Mouse (Mus musculus) layer of hippocampus, adult 18-20 months (tissue): ENCODE measurements around the gene Tctn1. TPM values are rescaled to one million over a fixed set of nuclear protein-coding genes. Genes with fewer than 3 reads are reported as not detected.
"Not testable (repeated sequence)": the region's sequence is repeated elsewhere in the genome, so short reads cannot be mapped to it uniquely, and the experiment has no call there.

Source experiments
- DNase-seq, 2 experiments: peaks; one replicate each; pipeline ENCODE4 v3.0.0; 2022; ENCODE audit warnings: low spot score in 2 of 2
- total RNA-seq, 2 experiments: library from RNA; stranded (reverse); gene quantifications; 2 replicates each; pipeline ENCODE4 v1.2.3; 2021

Gene Tctn1
- total RNA-seq, 2 experiments from 2014 or later, result 10.9 to 12.0 TPM

DNA sequence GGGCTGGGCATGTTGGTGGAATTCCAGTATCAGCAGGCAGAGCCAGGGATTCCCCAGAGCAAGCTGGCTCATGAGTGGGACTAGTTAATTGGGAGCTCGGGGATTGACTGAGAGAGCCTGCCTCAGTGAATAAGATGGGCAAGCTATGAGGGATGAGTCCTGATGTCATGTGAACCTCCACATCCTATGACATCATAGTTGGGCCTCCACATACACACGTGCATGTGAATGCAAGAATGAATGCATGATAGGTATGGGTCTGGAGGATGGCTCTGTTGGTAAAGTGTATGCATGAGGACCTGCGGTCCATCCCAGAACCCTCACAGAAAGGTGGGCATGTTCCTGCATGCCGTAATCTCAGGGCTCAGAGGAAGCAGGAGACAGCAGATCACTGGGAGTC lies 43.2 kb downstream of the Tctn1 start:
- DNase-seq, result no peak

DNA sequence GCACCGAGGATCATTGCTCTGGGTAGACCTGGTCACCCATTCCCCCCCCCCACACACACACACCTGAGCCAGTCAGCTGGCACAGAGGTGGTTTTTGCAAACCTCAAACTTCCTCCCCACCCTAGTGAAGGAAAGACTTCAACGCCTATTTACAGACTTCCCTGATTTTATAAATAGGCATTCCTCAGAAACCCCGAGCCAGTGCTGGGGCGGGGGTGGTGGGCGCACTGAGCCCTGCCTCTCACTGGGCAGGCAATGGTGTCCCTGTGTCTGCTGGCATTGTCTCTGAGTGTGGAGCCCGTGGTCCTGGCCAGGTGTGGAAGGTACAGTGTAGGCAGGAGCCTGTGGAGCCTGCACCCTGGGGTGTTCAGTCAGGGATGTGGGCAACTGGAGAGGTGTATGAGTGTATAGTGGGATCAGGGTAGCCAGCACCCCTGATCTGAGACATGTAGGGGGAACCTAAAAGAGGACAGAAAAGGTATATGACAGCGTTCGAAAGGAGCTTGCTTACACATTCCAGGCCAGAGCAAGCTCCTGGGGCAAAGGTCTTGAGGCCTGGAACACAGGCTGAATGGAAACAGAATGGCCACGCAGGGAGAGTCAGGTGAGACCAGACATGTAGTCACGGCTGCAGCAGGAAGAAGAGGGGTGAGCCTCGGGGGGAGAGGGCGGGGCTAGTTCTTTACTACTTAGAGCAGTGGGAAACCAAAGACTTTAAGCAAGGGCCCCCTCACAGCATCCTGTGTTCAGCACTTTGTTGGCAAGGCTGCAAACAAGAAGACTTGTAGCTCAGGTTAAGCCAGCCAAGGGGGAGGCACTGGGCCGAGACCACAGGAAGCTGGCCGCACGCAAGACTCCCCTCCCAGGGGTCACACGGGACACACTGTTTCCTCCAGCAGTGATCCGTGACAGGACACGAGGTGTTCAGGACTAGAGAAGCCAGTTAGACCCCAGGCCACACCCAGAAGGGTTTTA lies 44.3 kb downstream of the Tctn1 start:
- no peak for DNase-seq

DNA sequence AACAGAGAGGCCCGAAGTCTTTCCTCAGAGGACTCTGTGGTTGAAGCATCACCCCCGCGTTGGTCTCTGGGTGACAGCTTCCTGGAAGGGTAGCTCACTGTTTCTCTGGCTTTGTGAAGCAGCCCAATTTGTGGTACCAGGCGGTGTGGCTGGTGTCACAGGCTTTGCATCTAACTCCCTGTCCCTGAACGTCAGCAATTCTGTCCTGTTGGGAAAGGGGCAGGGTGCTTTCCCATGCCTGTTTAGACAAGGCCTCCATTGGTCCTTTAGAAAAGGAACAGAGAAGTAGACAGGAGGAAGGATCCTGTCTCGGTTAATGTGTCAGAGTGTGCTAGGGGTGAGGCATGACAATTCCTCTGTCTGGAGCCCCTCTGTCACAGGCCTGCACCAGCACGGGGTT lies 45.3 kb downstream of the Tctn1 start:
- no peak for DNase-seq

DNA sequence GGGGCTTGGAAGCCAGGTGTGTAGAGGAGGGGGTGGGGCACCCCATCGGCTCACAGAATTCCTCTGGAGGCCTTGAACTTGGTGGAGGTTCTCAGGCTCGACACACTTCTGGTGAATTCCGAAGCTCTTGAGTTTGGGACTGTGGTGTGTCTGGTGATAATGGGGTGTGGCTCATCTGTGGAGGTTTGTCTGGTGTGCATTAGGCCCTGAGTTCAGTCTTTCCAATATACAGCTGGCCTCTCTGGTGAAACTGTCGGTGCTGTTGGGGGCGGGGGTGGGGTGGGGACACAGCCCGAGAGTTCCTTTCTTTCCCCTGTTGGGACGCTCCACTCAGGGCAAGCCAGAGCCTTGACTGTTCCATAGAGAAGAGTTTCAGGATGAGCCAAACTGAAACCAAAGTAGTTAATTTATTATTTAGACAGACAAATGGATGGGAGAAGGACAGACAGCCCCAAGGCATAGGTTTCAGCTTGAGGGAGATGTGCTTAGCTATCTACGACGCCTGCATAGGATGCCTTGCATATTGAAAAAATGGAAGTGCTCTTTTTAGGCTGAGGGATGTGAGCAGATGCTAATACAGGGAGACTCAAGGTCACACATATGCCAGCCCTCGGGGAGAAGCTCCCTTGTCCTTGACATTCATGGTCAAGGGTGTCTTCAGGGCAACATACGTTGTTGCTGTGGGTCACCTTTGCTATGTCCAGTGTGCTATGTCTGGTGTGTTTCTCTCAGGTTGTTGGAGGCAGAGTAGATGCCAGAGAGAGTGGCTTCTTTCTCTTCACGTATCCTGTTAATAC lies 46.0 kb downstream of the Tctn1 start:
- no peak for DNase-seq

DNA sequence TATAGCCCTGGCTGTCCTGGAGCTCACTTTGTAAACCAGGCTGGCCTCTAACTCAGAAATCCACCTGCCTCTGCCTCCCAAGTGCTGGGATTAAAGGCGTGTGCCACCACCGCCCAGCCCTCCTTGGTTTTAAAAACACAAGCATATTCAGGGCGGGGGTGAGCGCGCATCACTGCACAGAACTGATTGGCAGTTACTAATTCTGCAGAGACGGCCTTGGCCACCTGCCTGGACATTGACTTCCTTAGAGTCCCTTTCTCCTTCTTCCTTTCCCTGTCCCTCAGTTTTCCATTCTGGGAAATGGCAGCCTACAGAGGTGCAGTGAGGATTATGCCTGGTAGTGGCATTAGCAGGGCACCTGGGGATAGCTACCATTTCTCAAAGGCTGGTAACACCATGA lies 46.6 kb downstream of the Tctn1 start:
- no peak for DNase-seq

DNA sequence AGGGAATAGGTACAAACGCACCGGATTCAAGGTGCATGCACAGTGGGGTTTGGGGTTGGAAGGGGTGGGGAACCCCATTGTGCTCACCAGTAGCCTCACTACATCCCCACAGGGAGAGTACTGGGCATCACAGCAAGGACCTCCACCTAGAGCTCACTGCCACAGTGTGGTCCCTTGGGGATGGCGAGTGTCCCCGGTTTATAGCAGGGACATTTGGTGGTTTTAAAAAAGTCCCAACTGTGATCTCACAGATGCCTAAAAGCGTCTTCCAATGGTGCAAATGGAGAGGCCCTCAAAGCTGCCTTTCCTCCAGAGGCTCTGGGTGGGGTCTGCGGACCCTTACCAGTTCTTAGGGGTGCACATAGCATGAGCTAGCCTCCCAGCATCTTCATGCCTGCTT lies 50.4 kb downstream of the Tctn1 start:
- no peak for DNase-seq

DNA sequence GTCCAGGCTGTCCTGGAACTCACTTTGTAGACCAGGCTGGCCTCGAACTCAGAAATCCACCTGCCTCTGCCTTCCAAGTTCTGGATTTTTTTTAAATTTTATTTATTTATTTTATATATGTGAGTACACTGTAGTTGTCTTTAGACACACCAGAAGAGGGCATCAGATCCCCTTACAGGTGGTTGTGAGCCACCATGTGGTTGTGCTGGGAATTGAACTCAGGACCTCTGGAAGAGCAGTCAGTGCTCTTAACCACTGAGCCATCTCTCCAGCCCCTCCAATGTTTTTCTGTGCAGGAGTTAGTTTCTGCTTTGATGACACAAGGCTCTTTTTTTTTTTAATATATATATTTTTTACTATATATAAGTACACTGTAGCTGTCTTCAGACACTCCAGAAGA lies 51.4 kb downstream of the Tctn1 start:
- DNase-seq, result not testable (repeated sequence)

DNA sequence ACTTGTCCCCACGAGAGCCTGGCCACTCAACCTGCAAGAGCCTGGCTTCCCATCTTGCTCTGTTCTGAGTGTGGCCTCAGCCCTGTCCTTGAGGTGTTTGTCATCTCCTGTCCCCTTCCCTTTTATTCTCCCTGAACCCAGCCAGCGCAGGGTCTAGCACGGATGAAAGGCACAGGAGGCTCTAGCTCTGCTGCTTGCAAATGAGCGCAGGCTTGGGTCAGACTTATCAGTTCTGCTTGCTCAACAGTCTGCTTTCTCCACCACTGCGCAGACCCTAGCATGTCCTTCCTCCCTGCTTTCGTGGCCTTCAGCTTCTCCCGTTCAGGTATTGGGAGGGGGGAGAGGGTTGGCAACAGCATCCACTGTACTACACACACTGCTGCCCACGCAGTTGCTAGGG lies 52.1 kb downstream of the Tctn1 start:
- no peak for DNase-seq

DNA sequence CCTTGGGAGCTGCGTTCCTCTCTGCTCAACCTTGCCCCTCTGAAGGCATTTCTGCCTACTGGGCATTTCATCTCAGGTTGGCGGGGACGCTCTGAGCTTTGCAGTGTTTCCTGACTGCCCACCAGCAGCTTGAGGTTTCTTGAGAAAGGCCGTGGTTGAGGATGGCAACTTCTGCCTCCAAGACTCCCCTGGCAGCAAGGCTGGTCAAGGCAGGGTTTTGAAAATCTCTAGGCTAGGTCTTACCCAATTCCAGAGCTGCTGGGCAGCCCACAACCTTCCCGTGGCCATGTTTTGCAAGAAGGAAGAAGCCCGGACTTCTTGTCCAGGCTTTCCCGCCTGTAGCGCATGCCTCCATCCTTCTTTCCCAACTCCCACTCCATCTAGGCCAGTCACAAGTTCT lies 53.4 kb downstream of the Tctn1 start:
- DNase-seq, result no peak

DNA sequence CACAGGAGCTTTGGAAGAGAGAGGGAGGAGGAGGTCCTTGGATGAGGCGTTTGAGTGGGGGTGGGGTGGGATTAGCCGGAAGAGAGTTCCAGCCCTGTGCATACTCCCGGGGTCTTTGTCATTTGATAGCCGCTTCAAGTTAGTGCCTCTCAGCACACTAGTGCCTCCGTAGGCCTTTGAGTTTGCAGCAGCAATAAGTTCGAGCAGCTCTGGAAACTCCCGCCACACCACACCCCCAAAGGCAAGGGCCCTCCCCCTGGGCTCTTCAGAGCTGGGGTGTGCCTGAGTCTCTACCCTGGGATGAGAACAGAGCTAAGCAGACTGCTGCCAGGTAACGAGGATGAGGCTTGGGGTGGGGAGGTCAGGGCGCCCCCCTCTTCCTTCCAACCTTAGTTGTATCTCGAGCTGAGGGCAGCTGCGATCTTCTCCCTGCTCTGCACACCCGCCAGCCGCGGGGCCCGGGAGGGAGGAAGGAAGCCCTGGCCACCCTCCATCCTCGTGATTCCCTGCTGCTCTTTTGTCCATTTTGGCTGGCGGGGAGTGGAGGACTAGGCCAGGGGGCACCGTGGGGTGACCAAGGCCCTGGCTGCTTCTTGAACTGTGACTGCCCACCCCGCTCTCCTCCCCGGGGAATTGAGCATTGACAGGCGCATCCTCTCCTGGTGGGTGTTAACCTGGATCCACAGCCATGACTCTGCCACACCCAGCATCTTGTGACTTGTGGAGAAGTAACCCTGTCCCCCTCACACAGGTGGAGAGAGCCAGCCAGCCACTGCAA lies 54.5 kb downstream of the Tctn1 start:
- no peak for DNase-seq

DNA sequence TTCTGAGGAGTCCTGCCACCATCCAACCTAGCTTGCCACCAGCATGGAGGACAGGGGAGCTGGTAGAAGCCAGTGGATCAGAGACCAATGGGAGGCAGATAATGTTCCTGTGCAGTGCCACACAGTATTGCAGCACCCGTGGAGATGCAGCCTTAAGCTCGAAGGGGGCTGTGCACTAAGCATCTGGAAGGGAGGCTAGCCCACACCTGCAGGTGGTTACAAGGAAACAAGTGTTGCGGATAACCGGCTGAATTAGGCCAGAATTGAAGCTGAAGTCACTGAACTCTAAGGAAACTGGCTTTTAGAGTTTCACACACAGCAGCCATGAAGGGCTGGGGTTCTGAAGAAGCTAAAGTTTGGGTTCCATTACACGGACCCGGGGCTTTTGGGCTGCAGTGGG lies 55.4 kb downstream of the Tctn1 start:
- DNase-seq, result no peak

DNA sequence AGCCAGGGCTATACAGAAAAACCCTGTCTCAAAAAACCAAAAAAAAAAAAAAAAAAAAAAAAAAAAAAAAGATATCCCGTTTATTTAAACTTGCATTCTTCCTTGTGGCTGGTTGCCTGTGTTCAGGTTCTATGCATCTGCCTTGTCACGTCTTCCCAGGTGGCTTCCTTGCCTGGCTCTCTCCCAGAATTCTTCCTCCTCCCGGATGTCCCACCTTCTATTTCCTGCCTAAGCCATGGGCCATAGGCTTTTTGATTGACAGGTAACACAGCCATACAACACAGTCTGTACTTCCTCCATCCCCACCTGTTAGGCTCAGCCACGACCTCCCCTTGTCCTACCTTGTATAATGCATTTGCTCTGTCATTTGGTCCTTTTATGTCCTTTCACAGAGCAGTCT lies 57.8 kb downstream of the Tctn1 start, which contains the start of gene Hvcn1:
Gene Hvcn1 (plus strand): TSS at position 330 of the 400 bp plus-strand sequence.
- no peak for DNase-seq

DNA sequence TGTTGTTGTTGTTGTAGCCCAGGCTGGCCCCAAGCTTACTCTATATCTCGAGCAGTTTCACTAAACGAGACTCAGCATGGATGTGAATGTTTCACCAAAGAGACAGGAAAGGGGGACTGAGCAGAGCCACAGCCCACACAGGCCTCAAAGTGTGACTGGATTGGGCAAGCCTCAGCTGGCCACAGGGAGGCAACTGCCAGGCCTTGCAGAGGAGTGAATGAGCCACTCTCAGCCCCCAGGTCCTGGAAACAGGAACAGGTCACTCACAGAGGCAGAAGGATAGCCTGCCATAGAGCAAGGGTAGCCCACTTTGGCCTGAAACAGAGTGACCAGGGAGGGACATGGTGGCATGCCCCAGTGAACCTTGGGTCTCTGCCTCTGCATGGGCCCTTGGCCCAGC lies 60.1 kb downstream of the Tctn1 start:
- DNase-seq, result no peak

DNA sequence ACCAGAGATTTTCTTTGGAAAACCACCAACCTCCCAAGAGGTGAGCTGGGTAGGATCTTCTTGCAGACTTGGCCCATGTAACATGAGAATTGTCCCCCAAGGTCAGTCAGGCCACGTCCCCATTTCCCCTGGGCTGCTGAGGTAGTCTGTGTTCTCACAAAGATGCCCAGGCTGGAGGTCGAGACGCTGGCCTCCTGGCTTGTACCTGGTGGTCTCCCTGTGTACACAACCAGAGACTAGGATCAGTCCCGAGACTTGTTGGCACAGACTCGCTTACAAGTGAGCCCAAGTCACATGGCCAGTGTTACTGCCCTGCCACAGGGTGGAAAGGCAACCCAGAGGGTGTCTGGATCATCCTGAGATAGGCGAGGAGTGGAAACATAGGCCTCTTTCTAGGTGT lies 62.4 kb downstream of the Tctn1 start:
- DNase-seq, result no peak

DNA sequence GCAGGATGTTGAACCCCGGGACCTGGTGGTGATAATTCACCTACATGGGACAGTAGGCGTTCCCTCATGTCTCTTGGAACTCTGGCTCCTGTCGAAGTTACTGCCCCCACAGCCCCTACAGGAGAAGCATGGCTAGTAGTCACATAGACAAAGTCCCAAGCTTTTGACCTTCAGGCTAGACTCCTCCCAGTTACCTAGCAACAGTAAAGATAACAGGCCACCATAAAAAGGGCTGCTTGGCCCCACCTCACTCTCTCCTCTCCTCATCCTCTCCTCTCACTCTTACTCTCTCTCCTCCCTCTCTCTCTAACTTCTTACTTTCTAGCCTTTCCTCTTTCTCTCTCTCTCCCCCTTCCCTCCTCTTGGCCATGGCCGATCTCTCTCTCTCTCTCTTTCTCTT lies 63.4 kb downstream of the Tctn1 start:
- no peak for DNase-seq

DNA sequence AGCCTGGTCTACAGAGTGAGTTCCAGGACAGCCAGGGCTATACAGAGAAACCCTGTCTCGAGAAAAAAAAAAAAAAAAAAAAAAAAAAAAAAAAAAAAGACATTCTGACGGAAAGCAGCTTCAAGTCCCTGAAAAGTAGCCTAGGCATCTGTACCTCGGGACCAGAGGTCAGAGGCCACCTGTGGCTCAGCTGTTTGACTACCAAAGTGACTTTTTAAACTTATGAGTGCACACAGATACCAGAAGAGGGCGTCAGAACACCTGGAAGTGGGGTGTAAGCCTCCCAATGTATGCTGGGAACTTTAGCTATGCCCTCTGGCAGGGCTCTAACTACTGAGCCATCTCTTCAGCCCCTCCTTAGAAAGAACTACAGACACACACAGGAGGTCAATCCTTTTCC lies 71.9 kb downstream of the Tctn1 start:
- no peak for DNase-seq

DNA sequence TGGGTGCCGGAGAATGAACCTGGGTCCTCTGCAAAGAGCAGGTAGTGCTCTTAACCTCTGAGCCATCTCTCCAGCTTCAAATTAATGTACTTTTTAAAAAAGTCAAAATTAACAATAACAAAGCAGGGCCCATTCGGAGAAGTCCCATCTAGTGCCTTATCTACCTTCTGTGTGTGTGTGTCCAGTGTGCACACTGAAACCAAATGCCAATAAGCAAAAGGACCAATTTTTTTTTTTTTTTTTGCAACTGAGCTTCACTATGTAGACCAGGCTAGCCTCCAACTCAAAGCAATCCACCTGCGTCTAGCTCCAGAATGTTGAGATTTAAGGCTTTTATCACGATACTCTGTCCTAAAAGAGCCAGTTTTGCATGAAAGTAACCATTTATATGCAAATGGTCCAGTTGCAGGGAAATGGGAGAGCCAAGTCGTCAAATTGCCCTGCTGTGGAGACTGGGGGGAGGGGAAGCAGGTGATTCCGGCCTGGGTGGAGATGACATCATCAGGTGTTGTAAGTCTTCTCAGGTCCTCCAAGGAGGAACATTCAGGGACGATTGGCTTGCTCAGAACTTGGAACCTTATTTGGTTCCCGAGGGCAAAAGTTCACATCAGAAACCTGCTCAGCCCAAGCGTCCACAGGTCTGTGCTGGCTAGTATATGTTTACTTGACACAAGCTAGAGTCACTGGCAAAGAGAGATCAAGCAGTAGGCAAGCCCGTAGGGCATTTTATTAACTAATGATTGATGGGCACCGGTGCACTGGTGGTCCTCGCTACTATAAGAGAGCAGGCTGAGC lies 72.8 kb downstream of the Tctn1 start:
- DNase-seq, result no peak

DNA sequence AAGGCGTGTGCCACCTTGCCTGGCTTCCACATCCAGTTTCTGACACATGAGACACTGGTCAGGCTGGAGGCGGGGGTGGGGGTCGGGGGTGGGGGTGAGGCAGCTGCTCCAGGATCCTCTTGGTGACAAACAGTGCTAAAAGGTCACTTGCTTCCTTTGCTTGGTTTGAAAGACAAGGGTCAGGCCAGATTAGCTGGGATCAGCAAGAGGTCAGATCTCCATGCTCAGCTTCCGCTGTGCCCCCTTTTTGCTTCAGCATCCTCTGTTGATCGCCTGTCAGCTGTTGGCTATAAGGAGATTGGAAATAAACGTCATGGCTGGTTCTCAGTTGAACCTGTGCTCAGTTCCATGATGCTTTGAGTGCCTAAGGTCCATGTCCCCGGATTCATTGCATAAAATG lies 73.8 kb downstream of the Tctn1 start:
- no peak for DNase-seq

DNA sequence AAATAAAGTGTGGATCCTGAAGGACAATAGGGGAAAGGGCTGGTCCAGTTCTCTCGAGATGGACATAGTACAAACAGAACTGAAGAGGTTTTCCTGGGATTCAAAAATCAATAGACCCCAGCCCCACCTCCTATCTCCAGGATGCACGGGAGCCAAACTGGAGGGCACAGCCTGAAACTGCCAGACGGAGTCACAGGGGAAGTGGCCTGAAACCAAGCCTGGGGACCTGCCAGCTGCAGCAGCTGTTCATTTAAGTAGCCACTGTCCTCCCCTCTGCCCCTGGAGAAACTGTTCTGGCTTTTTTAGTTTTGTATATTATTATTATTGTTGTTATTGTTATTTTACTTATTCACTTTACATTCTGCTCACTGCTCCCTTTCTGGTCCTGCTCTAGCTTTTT lies 75.1 kb downstream of the Tctn1 start:
- no peak for DNase-seq
